Mouse (Mus musculus) G1E (cell line): Measurements from ENCODE around the gene Il17rd.

Source experiments
- CTCF ChIP-seq: IDR thresholded peaks from 2 replicates; pipeline ENCODE4 v1.5.1; 2012; ENCODE audit warnings: low read depth, low read length, inconsistent platforms, mixed read lengths
- GATA1 ChIP-seq: IDR thresholded peaks from 2 replicates; pipeline ENCODE4 v1.6.1; 2012; ENCODE audit warnings: borderline replicate concordance, low read length, inconsistent platforms, mixed read lengths
- POLR2AphosphoS5 ChIP-seq: IDR thresholded peaks from 2 replicates; pipeline ENCODE4 v1.6.1; 2012; ENCODE audit warnings: low read depth, low read length, inconsistent platforms; ENCODE audit not compliant: insufficient replicate concordance
- TAL1 ChIP-seq: conservative IDR thresholded peaks from 2 replicates; pipeline ENCODE4 v1.6.1; 2012; ENCODE audit warnings: low read depth, low read length, inconsistent platforms, mixed read lengths

- TF ChIP-seq CTCF (no peak), POLR2AphosphoS5 (no peak), TAL1 (no peak), GATA1 (no peak)
These were observed 83.9 kb downstream of the Il17rd start for GRCm38 (mm10) chr14:27122646-27123045.
